Comparison of ENCODE assay signal across 27 mouse cellular contexts in genomic region chr16:27349235-27349634, GRCm38 (mm10). TPM values are rescaled to one million over a fixed set of nuclear protein-coding genes. Genes with fewer than 3 reads are reported as not detected.
DNase-seq lines count a peak whose midpoint lies in the region; ATAC-seq and TF ChIP-seq lines count a peak whose summit lies in the region.
"Had no signal": no experiment of that assay in that cellular context is flagged by ENCODE, and none has a peak within 500 bp of the region (broad histone marks: within the 10 kb centered on the region; RNA-seq: fewer than 3 reads in every experiment).

No protein-coding gene starts in this region.

- H3K4me2 ChIP-seq in myocyte (ENCODE audit: low read depth) = peak overlapping the region; percentile 24
- H3K4me2 ChIP-seq: hindbrain, embryonic 13.5 days; kidney, embryonic 15.5 days; liver, embryonic 11.5 days; lung, embryonic 15.5 days; neural tube, embryonic 15.5 days had no signal

- TF ChIP-seq POLR2A in myocyte (IDR thresholded peaks at IDR 0.05; ENCODE audit: insufficient read length, low read depth) = no peak

- H3K4me3 ChIP-seq in myocyte = no peak overlapping the region
- H3K4me3 ChIP-seq: erythroblast, embryonic 14.5 days; hindbrain, embryonic 13.5 days; kidney, embryonic 15.5 days; lung, embryonic 15.5 days; neural tube, embryonic 15.5 days had no signal

- peak; percentile 99 for ATAC-seq in CD4-positive, CD25-positive, alpha-beta regulatory T cell, adult 4 months
- ATAC-seq in granulocyte monocyte progenitor cell, adult 5-6 weeks (replicated peaks; ENCODE audit: poor library complexity, severe bottlenecking) = peak; percentile 71
- ATAC-seq: forebrain, embryonic 14.5 days; intestine, embryonic 16.5 days had no signal

- H3K79me2 ChIP-seq in myocyte (ENCODE audit: control insufficient read depth, insufficient read depth) = no peaks in the 10 kb centered on the region

- no peaks in the 10 kb centered on the region for H3K36me3 ChIP-seq in myocyte (ENCODE audit: control insufficient read depth, insufficient read depth)
- H3K36me3 ChIP-seq: hindbrain, embryonic 13.5 days; kidney, embryonic 15.5 days; lung, embryonic 15.5 days; neural tube, embryonic 15.5 days had no signal

- intact Hi-C loops in heart, postnatal 10 days (cut with DNase I) = no loop called here

- no peaks in the 10 kb centered on the region for H3K27me3 ChIP-seq in myocyte (ENCODE audit: control insufficient read depth, insufficient read depth, insufficient read length)
- H3K27me3 ChIP-seq: hindbrain, embryonic 13.5 days; kidney, embryonic 15.5 days; lung, embryonic 15.5 days; neural tube, embryonic 15.5 days had no signal

- H3ac ChIP-seq in myocyte (ENCODE audit: control insufficient read depth, insufficient read length) = no peak overlapping the region

- peak; percentile 23 for DNase-seq in 416B (ENCODE audit: low read depth)
- no peak for DNase-seq in cerebellum, postnatal 36 days
- DNase-seq in heart, postnatal 10 days = no peak
- no peak for DNase-seq in right cerebral cortex, postnatal 25 days
- no peak for DNase-seq in thymus, adult 18-20 months
- DNase-seq: adrenal gland, adult 8-10 months; cerebellum, adult 11-12 months; layer of hippocampus, postnatal 36 days; left cerebral cortex, postnatal 4 days; thymus, postnatal 36 days had no signal

TF ChIP-seq in myocyte, 11 proteins besides CTCF, POLR2A, EP300 and RAD21:
- no peak for TF ChIP-seq MAX (IDR thresholded peaks at IDR 0.05; ENCODE audit: low read depth)
- TF ChIP-seq USF1 (IDR thresholded peaks at IDR 0.05; ENCODE audit: low read depth) = no peak
- TF ChIP-seq MYOD1 (IDR thresholded peaks at IDR 0.05; ENCODE audit: control insufficient read depth in 1 of 3, insufficient read length in 2 of 3, low read depth in 2 of 3) = no peak
- no peak for TF ChIP-seq SRF (IDR thresholded peaks at IDR 0.05; ENCODE audit: control insufficient read depth, insufficient read length, low read depth)
- no peak for TF ChIP-seq TCF12 (IDR thresholded peaks at IDR 0.05; ENCODE audit: insufficient read depth, poor library complexity, severe bottlenecking)
- no peak for TF ChIP-seq REST (IDR thresholded peaks at IDR 0.05; ENCODE audit: insufficient read depth, insufficient read length)
- no peak for TF ChIP-seq TCF3 (IDR thresholded peaks at IDR 0.05; ENCODE audit: insufficient read length, low read depth)
- TF ChIP-seq E2F4 (IDR thresholded peaks at IDR 0.05; ENCODE audit: insufficient read depth) = no peak
- no peak for TF ChIP-seq MYOG (IDR thresholded peaks at IDR 0.05; ENCODE audit: control insufficient read depth in 1 of 3, insufficient read depth in 1 of 3, insufficient read length in 2 of 3, low read depth in 2 of 3)
- TF ChIP-seq CEBPB (IDR thresholded peaks at IDR 0.05; ENCODE audit: insufficient read depth, poor library complexity, severe bottlenecking) = no peak
- TF ChIP-seq POLR2AphosphoS2 (IDR thresholded peaks at IDR 0.05; ENCODE audit: insufficient read length, low read depth) = no peak

RNA-seq across cellular contexts. Expression of gene Uts2b, which starts 20.8 kb away (rescaled TPM):
- polyA plus RNA-seq in CD4-positive, CD25-positive, alpha-beta regulatory T cell, adult 4 months (2017; shearing (Covaris generic)) = not detected
- total RNA-seq in granulocyte monocyte progenitor cell, adult 5-6 weeks (2014; fragmentation: Nextera tagmentation) = not detected in 2 replicates
- not detected in 2 replicates for total RNA-seq in granulocyte monocyte progenitor cell, adult 5-6 weeks (2017)
- polyA plus RNA-seq in myocyte (2012; fragmentation: generic; extraction: Trizol) = not detected
- total RNA-seq in heart, postnatal 10 days (2021) = 1 to 10 TPM in 1 of 2 experiments, under 1 TPM in 1; 0.64 to 1.1 TPM
- total RNA-seq: adrenal gland, adult 8-10 months; gastrocnemius, postnatal 4 days; layer of hippocampus, postnatal 36 days; left cerebral cortex, postnatal 4 days; megakaryocyte-erythroid progenitor cell, adult 5-6 weeks had no signal
- polyA plus RNA-seq: embryonic facial prominence, embryonic 11.5 days; erythroblast, embryonic 14.5 days; forebrain, embryonic 14.5 days; kidney, embryonic 15.5 days; large intestine, adult 2 months; liver, embryonic 11.5 days had no signal

RNA-seq across cellular contexts. Expression of gene Ccdc50, which starts 39.4 kb away (rescaled TPM):
- polyA plus RNA-seq in CD4-positive, CD25-positive, alpha-beta regulatory T cell, adult 4 months (2017; shearing (Covaris generic)) = 10 to 100 TPM; 24.0 to 26.9 TPM
- total RNA-seq in granulocyte monocyte progenitor cell, adult 5-6 weeks (2014; fragmentation: Nextera tagmentation) = 59.0 and 83.0 TPM in 2 replicates
- 155 and 170 TPM in 2 replicates for total RNA-seq in granulocyte monocyte progenitor cell, adult 5-6 weeks (2017)
- 13.8 TPM for polyA plus RNA-seq in myocyte (2012; fragmentation: generic; extraction: Trizol)
- total RNA-seq in heart, postnatal 10 days (2021) = 10 to 100 TPM; 56.6 to 58.2 TPM

RNA-seq across cellular contexts. Expression of gene Ostn, which starts 41.9 kb away (rescaled TPM):
- not detected for polyA plus RNA-seq in CD4-positive, CD25-positive, alpha-beta regulatory T cell, adult 4 months (2017; shearing (Covaris generic))
- total RNA-seq in granulocyte monocyte progenitor cell, adult 5-6 weeks (2014; fragmentation: Nextera tagmentation) = not detected in 2 replicates
- total RNA-seq in granulocyte monocyte progenitor cell, adult 5-6 weeks (2017) = not detected in 2 replicates
- polyA plus RNA-seq in myocyte (2012; fragmentation: generic; extraction: Trizol) = 1.4 TPM
- total RNA-seq in heart, postnatal 10 days (2021) = not detected
- total RNA-seq: adrenal gland, adult 8-10 months; layer of hippocampus, postnatal 36 days; megakaryocyte-erythroid progenitor cell, adult 5-6 weeks had no signal
- polyA plus RNA-seq: embryonic facial prominence, embryonic 11.5 days; erythroblast, embryonic 14.5 days; forebrain, embryonic 14.5 days; heart, embryonic 14.5 days; hindbrain, embryonic 13.5 days; intestine, embryonic 16.5 days; large intestine, adult 2 months; lung, embryonic 15.5 days; stomach, postnatal 0 days had no signal
